Mouse (Mus musculus) myocyte (in vitro differentiated cells): ENCODE measurements at regions not wholly inside any gene's neighbourhood (a gene's known extent, or its start where the extent isn't known, plus 50 kb on each side); places are given as distances from the start of the nearest gene placed in this dataset.

Experiments used
- CEBPB ChIP-seq: IDR thresholded peaks from 2 replicates; pipeline ENCODE4 v1.6.1; 2011; ENCODE audit warnings: mild to moderate bottlenecking, moderate library complexity; ENCODE audit not compliant: poor library complexity, insufficient read depth, severe bottlenecking
- E2F4 ChIP-seq: IDR thresholded peaks from one replicate; pipeline ENCODE4 v1.6.1; 2011; ENCODE audit warnings: mild to moderate bottlenecking, control low read depth, moderate library complexity; ENCODE audit not compliant: insufficient read depth
- MAX ChIP-seq: IDR thresholded peaks from one replicate; pipeline ENCODE4 v1.6.1; 2011; ENCODE audit warnings: low read depth, mild to moderate bottlenecking, control low read depth
- MYOD1 ChIP-seq, 3 experiments: IDR thresholded peaks; one replicate each; pipeline ENCODE4 v1.6.1; 2011; ENCODE audit warnings: control low read depth in 2 of 3, low read depth in 2 of 3, mild to moderate bottlenecking in 2 of 3, moderate library complexity in 1 of 3; ENCODE audit not compliant: insufficient read length in 2 of 3, control insufficient read depth in 1 of 3
- MYOG ChIP-seq, 3 experiments: IDR thresholded peaks; one replicate each; pipeline ENCODE4 v1.6.1; 2011; ENCODE audit warnings: control low read depth in 2 of 3, low read depth in 2 of 3, mild to moderate bottlenecking in 2 of 3; ENCODE audit not compliant: insufficient read length in 2 of 3, control insufficient read depth in 1 of 3, insufficient read depth in 1 of 3
- POLR2A ChIP-seq: IDR thresholded peaks from one replicate; pipeline ENCODE4 v1.6.1; 2011; ENCODE audit warnings: low read depth, mild to moderate bottlenecking, control low read depth, moderate library complexity; ENCODE audit not compliant: insufficient read length
- POLR2AphosphoS2 ChIP-seq: IDR thresholded peaks from one replicate; pipeline ENCODE4 v1.6.1; 2011; ENCODE audit warnings: low read depth, control low read depth; ENCODE audit not compliant: insufficient read length
- REST ChIP-seq: IDR thresholded peaks from one replicate; pipeline ENCODE4 v1.6.1; 2011; ENCODE audit warnings: mild to moderate bottlenecking, control low read depth, moderate library complexity; ENCODE audit not compliant: insufficient read depth, insufficient read length
- SRF ChIP-seq: IDR thresholded peaks from one replicate; pipeline ENCODE4 v1.6.1; 2011; ENCODE audit warnings: low read depth; ENCODE audit not compliant: control insufficient read depth, insufficient read length
- TCF12 ChIP-seq: IDR thresholded peaks from one replicate; pipeline ENCODE4 v1.6.1; 2011; ENCODE audit warnings: mild to moderate bottlenecking, control low read depth; ENCODE audit not compliant: poor library complexity, insufficient read depth, severe bottlenecking
- TCF3 ChIP-seq: IDR thresholded peaks from one replicate; pipeline ENCODE4 v1.6.1; 2011; ENCODE audit warnings: low read depth, control low read depth; ENCODE audit not compliant: insufficient read length
- USF1 ChIP-seq: IDR thresholded peaks from one replicate; pipeline ENCODE4 v1.6.1; 2011; ENCODE audit warnings: low read depth, mild to moderate bottlenecking, control low read depth, moderate library complexity

DNA sequence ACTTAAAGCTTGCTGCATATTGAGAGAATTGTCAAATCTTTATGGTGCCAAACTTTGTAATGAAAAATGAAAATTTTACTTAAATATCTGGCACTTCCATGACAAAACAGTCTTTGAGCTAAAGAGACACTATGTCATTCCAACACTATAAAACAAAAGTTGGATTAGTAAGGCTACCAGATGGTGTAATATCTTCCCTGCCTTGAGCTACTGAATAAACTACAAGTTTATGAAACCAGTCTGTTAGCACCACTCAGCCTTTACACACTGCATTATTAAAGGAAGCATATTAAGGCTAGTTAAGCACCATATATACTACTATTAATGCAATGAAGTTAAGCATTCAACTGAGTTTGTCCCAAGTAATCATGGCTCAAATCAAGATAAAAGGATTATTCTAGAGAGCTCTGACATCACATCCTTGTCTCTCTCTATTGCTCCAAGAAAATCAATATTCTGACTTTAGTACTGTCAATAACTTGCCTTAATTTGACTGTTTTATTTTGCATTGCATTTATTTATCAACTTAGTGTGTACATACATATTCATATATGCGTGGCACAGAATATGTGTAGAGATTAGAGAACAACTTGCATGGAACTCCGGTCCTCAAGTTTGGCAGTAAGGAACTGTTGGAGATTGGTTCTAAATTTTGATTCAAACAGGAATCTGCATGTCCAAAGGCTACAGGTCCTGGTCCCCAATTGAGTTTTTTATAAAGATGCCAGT, 526.3 kb downstream of the Otol1 start:
- no peak for TF ChIP-seq USF1
- TF ChIP-seq POLR2A: no peak
- no peak for TF ChIP-seq E2F4
- no peak for TF ChIP-seq TCF12
- no peak for TF ChIP-seq CEBPB
- TF ChIP-seq MYOG (IDR thresholded peaks at IDR 0.05; ENCODE audit: control insufficient read depth in 1 of 3, insufficient read depth in 1 of 3, insufficient read length in 2 of 3, low read depth in 2 of 3): no peak
- TF ChIP-seq POLR2AphosphoS2: no peak
- no peak for TF ChIP-seq MYOD1 (IDR thresholded peaks at IDR 0.05; ENCODE audit: control insufficient read depth in 1 of 3, insufficient read length in 2 of 3, low read depth in 2 of 3)
- no peak for TF ChIP-seq MAX
- no peak for TF ChIP-seq REST
- TF ChIP-seq SRF: no peak
- no peak for TF ChIP-seq TCF3
